Mouse (Mus musculus) lung, adult 2 months (tissue): ENCODE data around the gene Tent4a.

Experiments
- CTCF ChIP-seq: fragments of 200-500 bp; IDR thresholded peaks from 2 replicates; pipeline ENCODE4 v1.5.1; 2011; ENCODE audit warnings: mild to moderate bottlenecking, low read length, control low read depth; ENCODE audit not compliant: insufficient read depth
- POLR2A ChIP-seq: fragments of 200-500 bp; IDR thresholded peaks from 2 replicates; pipeline ENCODE4 v1.6.1; 2011; ENCODE audit warnings: low read depth, mild to moderate bottlenecking, control low read depth, low read length, borderline replicate concordance; ENCODE audit errors: extremely low read depth

DNA sequence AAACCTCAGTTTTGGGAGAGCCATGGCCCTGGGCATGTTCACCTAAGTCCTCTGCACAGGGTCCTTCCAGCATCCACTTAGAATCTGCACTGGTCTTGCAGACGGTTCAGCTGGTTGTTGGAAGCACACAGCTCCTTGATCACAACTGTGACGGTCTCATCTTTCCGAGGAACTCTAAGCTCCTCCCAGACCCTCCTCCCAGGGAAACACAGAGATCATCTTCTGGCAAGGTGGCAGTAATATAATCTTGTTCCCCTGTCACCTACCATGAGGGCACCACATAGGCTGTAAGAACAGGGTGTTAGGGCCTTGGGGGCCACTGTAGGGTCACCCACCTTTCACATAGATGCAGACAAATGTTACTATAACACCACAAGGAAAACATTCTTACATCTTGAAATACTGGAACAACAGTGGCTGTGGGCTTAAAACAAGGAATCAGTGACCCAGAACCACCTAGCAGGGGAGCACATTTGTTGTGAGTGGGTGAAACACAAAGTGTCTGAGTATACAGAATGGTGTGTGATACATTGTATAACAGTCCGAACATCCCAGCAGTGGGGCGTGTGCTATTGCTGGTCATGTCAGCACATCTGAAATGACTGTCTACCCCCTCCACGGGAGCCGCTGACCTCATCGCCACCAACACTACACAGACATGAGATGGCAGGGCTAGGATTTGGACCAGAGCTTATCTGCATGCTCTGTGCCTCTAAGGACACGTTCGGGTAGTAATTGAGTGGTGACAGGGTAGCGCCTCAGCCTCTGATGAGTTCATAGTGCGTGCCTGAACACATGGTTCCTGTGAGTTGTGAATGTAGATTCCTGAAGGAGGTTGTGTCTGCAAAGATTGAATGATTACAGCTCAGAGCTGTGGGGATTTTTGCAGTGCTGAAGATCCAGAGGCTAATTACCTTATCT is 28.5 kb upstream of the Tent4a start:
- TF ChIP-seq CTCF, result no peak
- no peak for TF ChIP-seq POLR2A
